Mouse (Mus musculus): ENCODE data around the gene Orc3. TPM values are rescaled to one million over a fixed set of nuclear protein-coding genes. Genes with fewer than 3 reads are reported as not detected.
"Not testable (repeated sequence)": the region's sequence is repeated elsewhere in the genome, so short reads cannot be mapped to it uniquely, and the experiment has no call there.

Gene Orc3
- polyA plus RNA-seq, 1 experiment from 2014 or later: 30.3 TPM

DNA sequence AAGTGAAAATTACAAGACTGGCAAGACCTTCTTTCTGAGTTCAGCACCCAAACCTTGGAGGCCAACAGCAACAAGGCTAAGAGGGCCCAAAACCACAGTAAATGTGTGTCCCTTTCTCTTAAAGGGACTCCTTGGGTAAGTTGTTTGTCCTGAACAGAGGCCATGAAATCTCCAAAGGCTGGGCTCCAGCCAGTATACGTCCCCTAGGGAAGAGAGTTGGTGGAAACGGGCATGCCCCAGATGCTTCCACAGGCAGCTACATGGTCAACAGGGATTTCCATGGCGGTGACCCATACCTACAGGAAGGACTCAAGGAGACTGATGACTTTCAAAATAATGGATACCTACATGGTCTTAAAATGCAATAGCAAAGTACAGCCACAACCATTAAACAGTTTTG is 31.3 kb downstream of the Orc3 start:
- in situ Hi-C loops (cut with MboI; ENCODE audit: low pct_unique_long_range_greater_than_20kb): no loop called here
- TF ChIP-seq CTCF (IDR thresholded peaks at IDR 0.05): no peak
- ATAC-seq (no peak), DNase-seq (ENCODE audit: low read depth, low spot score) (no peak)
- CTCF ChIA-PET: no interaction called here
- POLR2A ChIA-PET: no interaction called here
- H3K27me3 ChIP-seq: no peaks in the 10 kb centered on the region

DNA sequence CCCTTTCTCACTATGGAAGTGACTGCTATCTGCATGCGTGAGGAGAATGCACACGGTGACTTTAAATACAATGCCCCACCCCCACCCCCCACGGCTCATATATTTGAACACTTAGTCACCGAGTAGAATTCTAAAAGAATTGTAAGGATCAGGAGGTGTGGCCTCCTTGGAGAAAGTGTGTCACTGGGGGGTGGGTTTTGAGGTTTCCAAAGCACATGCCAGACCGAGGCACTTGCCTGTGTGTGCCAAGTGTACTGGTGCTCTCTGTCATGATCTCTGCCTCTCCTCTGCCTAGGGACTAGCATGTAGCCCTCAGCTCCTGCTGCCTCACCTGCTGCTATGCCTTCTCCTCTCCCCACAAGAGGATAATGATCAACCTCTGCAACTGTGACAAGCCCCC is 32.3 kb downstream of the Orc3 start:
- in situ Hi-C loops (cut with MboI; ENCODE audit: low pct_unique_long_range_greater_than_20kb): no loop called here
- DNase-seq (ENCODE audit: low read depth, low spot score) (no peak), ATAC-seq (no peak)
- no peaks in the 10 kb centered on the region for H3K27me3 ChIP-seq
- POLR2A ChIA-PET: no interaction called here
- CTCF ChIA-PET: no interaction called here
- no peak for TF ChIP-seq CTCF (IDR thresholded peaks at IDR 0.05)

DNA sequence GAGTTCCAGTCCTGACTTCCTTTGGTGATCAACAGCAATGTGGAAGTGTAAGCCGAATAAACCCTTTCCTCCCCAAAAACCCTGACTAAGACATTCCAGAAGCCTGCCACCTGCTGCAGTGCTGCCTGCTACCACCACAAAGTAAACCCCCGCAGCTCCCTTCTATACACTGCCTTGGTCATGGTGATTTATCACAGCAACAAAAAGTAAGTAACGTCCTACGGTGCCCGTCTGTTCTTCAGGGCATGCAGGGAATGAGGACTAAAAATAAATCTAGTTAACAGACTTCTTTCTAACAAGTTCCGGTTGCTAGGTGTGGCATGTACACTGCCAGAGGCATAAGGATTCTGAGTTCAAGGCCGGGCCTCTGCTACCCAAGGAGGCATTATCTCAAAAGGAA is 32.8 kb downstream of the Orc3 start:
- TF ChIP-seq CTCF (IDR thresholded peaks at IDR 0.05): no peak
- no peak for ATAC-seq
- ChIA-PET CTCF (no interaction called here), POLR2A (no interaction called here)
- no peak for DNase-seq (ENCODE audit: low read depth, low spot score)
- in situ Hi-C loops (cut with MboI; ENCODE audit: low pct_unique_long_range_greater_than_20kb): no loop called here
- no peaks in the 10 kb centered on the region for H3K27me3 ChIP-seq

DNA sequence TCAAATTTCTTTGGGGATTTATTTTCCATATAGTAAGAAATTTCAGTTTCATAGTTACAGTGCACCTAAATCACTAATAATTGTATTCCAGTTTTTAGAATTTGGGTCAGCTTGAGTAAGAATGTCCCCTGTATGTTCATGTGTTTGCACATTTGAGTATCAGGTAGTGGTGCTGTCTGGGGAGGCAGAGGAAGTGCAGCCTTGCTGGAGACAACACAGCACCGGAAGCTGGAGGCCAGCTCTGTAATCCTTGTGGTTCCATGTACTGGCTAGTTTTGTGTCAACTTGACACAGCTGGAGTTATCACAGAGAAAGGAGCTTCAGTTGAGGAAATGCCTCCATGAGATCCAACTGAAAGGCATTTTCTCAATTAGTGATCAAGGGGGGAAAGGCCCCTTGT is 33.3 kb downstream of the Orc3 start:
- POLR2A ChIA-PET; H3K27me3 ChIP-seq; DNase-seq (ENCODE audit: low read depth, low spot score); ATAC-seq; CTCF ChIA-PET; in situ Hi-C loops (cut with MboI; ENCODE audit: low pct_unique_long_range_greater_than_20kb): not testable (repeated sequence)

DNA sequence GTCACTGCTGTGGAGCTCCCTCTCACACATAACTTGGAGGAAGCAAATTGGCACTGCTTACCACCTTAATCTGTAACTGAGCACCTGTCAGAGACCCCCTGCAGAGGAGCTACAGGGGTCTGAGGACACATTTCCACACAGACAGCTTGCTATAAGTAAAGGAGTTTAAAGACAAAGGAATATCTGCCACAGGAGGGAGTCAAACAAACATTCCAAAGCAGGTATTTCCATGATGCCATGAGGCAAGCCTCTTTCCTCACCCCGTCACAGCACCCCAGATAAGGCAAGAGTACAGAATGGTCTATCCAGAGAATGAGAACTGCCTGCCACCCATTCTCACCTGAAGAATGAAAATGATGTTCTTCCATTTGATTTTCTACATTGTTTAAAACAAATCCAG is 35.5 kb downstream of the Orc3 start:
- no peak for TF ChIP-seq CTCF (IDR thresholded peaks at IDR 0.05)
- DNase-seq (ENCODE audit: low read depth, low spot score): no peak
- H3K27me3 ChIP-seq: no peaks in the 10 kb centered on the region
- POLR2A ChIA-PET: no interaction called here
- in situ Hi-C loops (cut with MboI; ENCODE audit: low pct_unique_long_range_greater_than_20kb): no loop called here
- CTCF ChIA-PET: no interaction called here
- peak; percentile 60 for ATAC-seq

DNA sequence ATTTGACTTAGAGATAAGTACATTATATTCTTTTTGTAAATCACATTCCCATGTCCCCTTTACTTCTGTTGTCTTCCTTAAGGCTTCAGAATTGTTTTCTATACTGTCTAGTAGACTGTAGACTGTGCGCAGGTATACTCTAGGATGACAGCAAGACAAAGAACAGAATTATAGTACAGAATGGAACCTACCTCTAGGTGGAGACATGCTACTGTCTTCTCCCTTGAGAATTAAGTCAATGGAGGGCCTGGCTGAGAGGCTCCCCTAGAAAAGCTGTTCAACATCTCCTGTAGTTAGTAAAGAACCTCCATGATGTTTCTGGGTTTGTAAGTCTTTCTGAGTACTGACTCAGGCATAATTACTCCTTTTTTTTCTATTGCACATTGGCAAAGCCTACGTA is 37.7 kb downstream of the Orc3 start:
- ATAC-seq (no peak), DNase-seq (ENCODE audit: low read depth, low spot score) (no peak)
- peak; percentile 23 for TF ChIP-seq CTCF (IDR thresholded peaks at IDR 0.05)
- ChIA-PET CTCF (interaction anchor here (0.9 to 1.5 kb wide), 4 partner anchors 15 to 66 kb away, joined by 3 to 4 read pairs (median 4); no protein-coding TSS in a partner anchor), POLR2A (no interaction called here)
- in situ Hi-C loops (cut with MboI; ENCODE audit: low pct_unique_long_range_greater_than_20kb): no loop called here
- no peaks in the 10 kb centered on the region for H3K27me3 ChIP-seq

DNA sequence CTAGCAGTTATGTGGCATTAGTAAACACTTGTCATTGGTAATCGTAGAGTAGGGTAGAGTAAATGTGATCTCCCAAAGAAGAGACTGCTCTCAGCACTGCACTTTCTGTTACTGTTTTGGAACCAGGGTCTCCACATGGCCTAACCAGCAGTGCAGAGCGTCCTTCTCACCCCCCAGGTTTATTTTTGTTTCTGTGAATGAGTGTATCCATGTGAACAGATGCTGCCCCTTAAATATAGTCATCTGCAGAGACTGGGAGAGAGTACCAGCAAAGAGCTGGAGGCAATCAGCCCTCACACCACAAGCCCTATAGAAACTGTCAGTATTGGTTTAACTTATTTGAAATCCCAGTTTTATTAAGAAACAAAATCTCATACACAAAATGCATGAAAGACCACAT is 41.9 kb downstream of the Orc3 start:
- H3K27me3 ChIP-seq: no peaks in the 10 kb centered on the region
- in situ Hi-C loops (cut with MboI; ENCODE audit: low pct_unique_long_range_greater_than_20kb): no loop called here
- ChIA-PET CTCF (interaction anchor here (2.4 kb wide), 1 partner anchor 18 kb away, joined by 7 read pairs; no protein-coding TSS in a partner anchor), POLR2A (no interaction called here)
- no peak for ATAC-seq
- DNase-seq (ENCODE audit: low read depth, low spot score): no peak
- no peak for TF ChIP-seq CTCF (IDR thresholded peaks at IDR 0.05)

DNA sequence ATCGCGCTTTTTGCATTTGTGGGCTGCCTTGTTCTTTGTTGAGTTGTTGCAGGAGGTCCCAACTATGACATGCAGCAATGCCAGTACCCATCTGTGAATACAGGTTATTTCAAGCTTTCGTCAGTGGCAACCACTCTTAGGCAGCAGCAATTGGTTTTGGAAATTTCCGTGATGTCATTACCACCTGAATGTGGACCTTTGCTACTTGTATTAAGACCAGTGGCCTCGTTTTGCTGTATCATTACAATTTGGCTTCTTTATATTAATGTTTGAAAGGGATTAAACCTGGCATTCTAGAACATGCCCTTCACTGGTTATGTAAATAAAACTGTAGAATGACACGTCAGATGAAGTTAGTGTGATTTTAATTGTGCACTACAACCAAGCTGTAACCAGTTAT is 48.5 kb downstream of the Orc3 start:
- TF ChIP-seq CTCF (IDR thresholded peaks at IDR 0.05): no peak
- H3K27me3 ChIP-seq: no peaks in the 10 kb centered on the region
- no peak for DNase-seq (ENCODE audit: low read depth, low spot score)
- in situ Hi-C loops (cut with MboI; ENCODE audit: low pct_unique_long_range_greater_than_20kb): no loop called here
- no peak for ATAC-seq
- ChIA-PET CTCF (interaction anchor here (1.5 kb wide), 1 partner anchor 20 kb away, joined by 3 read pairs; no protein-coding TSS in a partner anchor), POLR2A (no interaction called here)

DNA sequence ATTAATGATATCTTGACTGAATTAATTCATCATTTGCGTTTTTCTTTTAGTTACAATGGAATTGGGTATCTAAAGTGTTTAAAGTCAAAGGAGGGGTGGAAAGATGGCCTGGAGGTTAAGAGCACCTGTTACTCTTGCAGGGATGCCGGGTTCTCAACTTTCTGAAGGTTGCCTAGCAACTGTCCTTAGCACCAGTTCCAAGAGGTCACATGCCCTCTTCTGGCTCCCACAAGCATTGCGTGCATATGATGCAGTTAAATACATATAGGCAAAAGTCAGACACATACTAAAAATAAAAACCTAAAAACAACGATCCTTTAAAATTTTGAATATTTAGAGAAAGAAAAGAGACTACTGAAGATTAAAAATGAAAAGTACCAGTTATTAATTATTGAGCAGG is 53.8 kb downstream of the Orc3 start:
- peak; percentile 64 for TF ChIP-seq CTCF (IDR thresholded peaks at IDR 0.05)
- in situ Hi-C loops (cut with MboI; ENCODE audit: low pct_unique_long_range_greater_than_20kb): no loop called here
- no peaks in the 10 kb centered on the region for H3K27me3 ChIP-seq
- ATAC-seq (no peak), DNase-seq (ENCODE audit: low read depth, low spot score) (no peak)
- POLR2A ChIA-PET: no interaction called here
- CTCF ChIA-PET: interaction anchor here (1.9 kb wide), 1 partner anchor 16 kb away, joined by 4 read pairs; no protein-coding TSS in a partner anchor

DNA sequence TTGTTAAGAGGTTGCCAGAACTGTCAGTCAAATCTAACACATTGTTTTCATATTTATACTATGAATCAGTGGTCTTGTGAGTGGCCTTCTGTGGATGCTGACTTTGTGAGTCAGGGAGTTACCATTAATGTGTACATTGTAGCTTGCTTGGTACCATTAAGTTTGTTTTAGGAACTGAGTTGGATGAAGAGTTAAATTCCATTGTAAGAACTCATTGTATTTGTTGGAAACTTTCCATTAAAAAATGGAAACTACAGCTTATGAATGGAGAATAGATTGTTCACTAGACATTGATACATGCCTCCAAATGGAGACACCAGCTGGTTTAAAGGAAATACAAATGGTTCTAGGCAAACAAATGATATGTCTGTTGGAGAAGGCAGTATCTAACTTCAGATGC is 58.6 kb downstream of the Orc3 start:
- CTCF ChIA-PET: interaction anchor here (2.6 kb wide), 1 partner anchor 17 kb away, joined by 7 read pairs; no protein-coding TSS in a partner anchor
- H3K27me3 ChIP-seq: no peaks in the 10 kb centered on the region
- no peak for ATAC-seq
- POLR2A ChIA-PET: no interaction called here
- in situ Hi-C loops (cut with MboI; ENCODE audit: low pct_unique_long_range_greater_than_20kb): no loop called here
- no peak for DNase-seq (ENCODE audit: low read depth, low spot score)
- TF ChIP-seq CTCF (IDR thresholded peaks at IDR 0.05): no peak

DNA sequence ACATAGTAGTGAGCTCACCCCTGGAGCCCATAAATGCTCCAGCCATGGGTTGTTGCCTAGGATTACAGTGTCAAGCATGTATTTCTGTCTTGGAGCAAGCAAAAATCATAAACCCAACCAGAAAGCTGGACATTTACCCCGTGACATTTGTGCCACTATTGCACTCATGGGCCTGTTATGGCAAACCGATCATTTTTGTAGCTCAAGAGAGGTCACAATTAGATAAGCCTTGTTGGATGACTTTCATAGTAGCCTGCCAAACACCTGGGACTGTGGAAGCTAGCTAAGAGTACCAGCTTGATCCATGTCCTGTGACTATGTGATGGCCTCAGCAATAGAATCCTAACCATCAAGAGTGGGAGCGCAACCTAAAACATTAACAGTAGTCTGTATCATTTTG is 59.1 kb downstream of the Orc3 start:
- DNase-seq (ENCODE audit: low read depth, low spot score) (no peak), ATAC-seq (no peak)
- in situ Hi-C loops (cut with MboI; ENCODE audit: low pct_unique_long_range_greater_than_20kb): no loop called here
- no peak for TF ChIP-seq CTCF (IDR thresholded peaks at IDR 0.05)
- H3K27me3 ChIP-seq: no peaks in the 10 kb centered on the region
- CTCF ChIA-PET: interaction anchor here (2.6 kb wide), 1 partner anchor 17 kb away, joined by 7 read pairs; no protein-coding TSS in a partner anchor
- POLR2A ChIA-PET: no interaction called here

DNA sequence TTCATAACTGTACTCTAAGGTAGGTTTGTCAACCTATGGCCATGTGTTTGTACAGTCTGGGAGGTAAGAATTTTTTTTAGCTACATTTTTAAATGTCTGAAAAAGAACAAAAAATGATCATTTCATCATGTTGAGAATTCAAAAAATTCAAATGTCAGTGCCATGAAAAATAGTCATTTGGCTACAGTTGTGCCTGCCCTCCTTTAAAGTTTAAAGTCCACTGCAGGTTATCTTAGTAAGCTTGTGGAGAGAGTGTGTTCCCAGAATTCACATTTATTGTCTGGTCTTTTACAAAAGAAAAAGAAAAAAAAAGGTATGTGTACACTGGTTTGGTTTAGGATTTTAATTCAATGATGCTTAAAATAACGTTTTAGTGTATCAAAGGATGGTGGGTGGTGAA is 60.1 kb downstream of the Orc3 start:
- CTCF ChIA-PET: interaction anchor here (0.8 to 2.6 kb wide), 3 partner anchors 9 to 151 kb away, joined by 3 to 7 read pairs (median 4); no protein-coding TSS in a partner anchor

More for the DNA sequence above, 60.1 kb downstream of the Orc3 start:
- in situ Hi-C loops (cut with MboI; ENCODE audit: low pct_unique_long_range_greater_than_20kb): no loop called here
- POLR2A ChIA-PET: no interaction called here
- TF ChIP-seq CTCF (IDR thresholded peaks at IDR 0.05): no peak
- ATAC-seq: no peak
- no peaks in the 10 kb centered on the region for H3K27me3 ChIP-seq
- DNase-seq (ENCODE audit: low read depth, low spot score): no peak

All from Patski (cell line).